23 mouse cellular contexts compared by ENCODE assay signal in the genomic region with DNA sequence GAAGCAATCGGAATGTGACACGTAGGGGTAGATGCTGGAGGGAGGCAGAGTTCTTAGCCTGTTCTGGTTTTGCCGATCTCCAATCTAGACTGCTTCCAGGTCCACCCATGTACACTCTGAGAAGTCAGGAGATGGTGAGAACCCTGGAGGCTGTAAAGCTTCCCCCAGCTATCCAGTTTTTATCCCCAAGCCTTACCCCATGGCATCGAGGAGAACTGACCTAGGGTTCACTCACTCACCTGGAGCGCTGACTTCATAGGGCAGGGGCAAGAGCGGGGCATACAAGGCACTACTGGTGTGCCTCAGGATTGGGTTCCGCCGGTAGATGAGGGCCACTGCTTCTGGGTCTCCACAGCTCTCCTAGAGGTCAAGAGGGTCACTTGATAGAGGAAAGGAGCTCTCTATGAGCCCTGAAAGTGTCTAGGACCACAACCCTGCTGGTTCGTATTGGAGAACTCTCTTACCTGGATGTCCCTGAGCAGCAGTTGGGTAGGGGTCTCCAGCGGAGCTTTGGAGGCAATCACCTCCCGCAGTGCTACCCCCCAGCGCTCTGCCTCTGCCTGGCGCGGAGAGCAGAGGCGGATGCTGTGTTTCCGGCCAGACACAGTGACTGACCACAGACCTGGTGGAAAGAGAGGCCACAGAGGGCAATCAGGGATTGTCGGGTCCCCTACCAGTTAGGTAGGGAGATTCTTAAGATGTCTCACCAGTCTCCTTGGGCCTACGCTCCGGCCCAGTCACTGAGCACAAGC. TPM values are rescaled to one million over a fixed set of nuclear protein-coding genes. Genes with fewer than 3 reads are reported as not detected.
DNase-seq lines count a peak whose midpoint lies in the region; ATAC-seq and TF ChIP-seq lines count a peak whose summit lies in the region.
"Had no signal": no experiment of that assay in that cellular context is flagged by ENCODE, and none has a peak within 500 bp of the region (broad histone marks: within the 10 kb centered on the region; RNA-seq: fewer than 3 reads in every experiment).

No protein-coding gene starts in this region.

- H3K9me3 ChIP-seq in kidney, postnatal 0 days (replicated peaks; ENCODE audit: low read length): no peaks in the 10 kb centered on the region
- H3K9me3 ChIP-seq in embryonic facial prominence, embryonic 13.5 days: no peaks in the 10 kb centered on the region
- no peaks in the 10 kb centered on the region for H3K9me3 ChIP-seq in stomach, postnatal 0 days (ENCODE audit: control insufficient read depth, low read length)
- H3K9me3 ChIP-seq: embryonic facial prominence, embryonic 15.5 days; hindbrain, embryonic 10.5 days; limb, embryonic 12.5 days; midbrain, embryonic 13.5 days had no signal

- H3K4me3 ChIP-seq in kidney, postnatal 0 days (replicated peaks; ENCODE audit: low read depth, low read length): no peak overlapping the region
- H3K4me3 ChIP-seq in embryonic facial prominence, embryonic 13.5 days: 0 out of 2 replicates have a peak overlapping the region, but pooled peaks have one; percentile 9
- no peak overlapping the region for H3K4me3 ChIP-seq in stomach, postnatal 0 days (ENCODE audit: low read depth, low read length)
- H3K4me3 ChIP-seq: hindbrain, embryonic 10.5 days; limb, embryonic 12.5 days; midbrain, embryonic 13.5 days had no signal

- no peak for TF ChIP-seq CTCF in kidney, postnatal 0 days (IDR thresholded peaks at IDR 0.05; ENCODE audit: low read depth)
- no peak for TF ChIP-seq CTCF in stomach, postnatal 0 days (IDR thresholded peaks at IDR 0.05; ENCODE audit: low read depth)

- H3K27ac ChIP-seq in kidney, postnatal 0 days: no peak overlapping the region
- no peak overlapping the region for H3K27ac ChIP-seq in embryonic facial prominence, embryonic 13.5 days
- 0 out of 2 replicates have a peak overlapping the region, but pooled peaks have one; percentile 8 for H3K27ac ChIP-seq in stomach, postnatal 0 days (replicated peaks)
- H3K27ac ChIP-seq: embryonic facial prominence, embryonic 15.5 days; hindbrain, embryonic 10.5 days; hindbrain, postnatal 0 days; limb, embryonic 12.5 days; midbrain, embryonic 13.5 days had no signal

- no peaks in the 10 kb centered on the region for H3K27me3 ChIP-seq in kidney, postnatal 0 days (ENCODE audit: insufficient read depth, low read length)
- H3K27me3 ChIP-seq in embryonic facial prominence, embryonic 13.5 days: peaks cover 83% of the 10 kb centered on the region
- no peaks in the 10 kb centered on the region for H3K27me3 ChIP-seq in stomach, postnatal 0 days (ENCODE audit: control insufficient read depth, insufficient read depth, low read length)

- 0 out of 2 replicates have a peak overlapping the region, but pooled peaks have one; percentile 13 for H3K9ac ChIP-seq in kidney, postnatal 0 days (ENCODE audit: low read depth, low read length)
- no peak overlapping the region for H3K9ac ChIP-seq in embryonic facial prominence, embryonic 13.5 days
- H3K9ac ChIP-seq in stomach, postnatal 0 days (ENCODE audit: low read length): peak overlapping the region; percentile 8; the same call in 1 of the 2 replicates
- H3K9ac ChIP-seq: embryonic facial prominence, embryonic 15.5 days; limb, embryonic 12.5 days; liver, postnatal 0 days; midbrain, embryonic 13.5 days had no signal

- intact Hi-C loops in heart, postnatal 10 days (cut with DNase I): no loop called here

- no peak for ATAC-seq in kidney, postnatal 0 days (replicated peaks; ENCODE audit: low FRiP score, low read depth)
- no peak for ATAC-seq in embryonic facial prominence, embryonic 13.5 days (ENCODE audit: insufficient number of reproducible peaks, insufficient read depth, low FRiP score, low TSS enrichment, low read depth)
- ATAC-seq in stomach, postnatal 0 days (ENCODE audit: low FRiP score, low TSS enrichment): no peak
- ATAC-seq: activated CD4-positive, CD25-positive, alpha-beta regulatory T cell, adult 4 months; forebrain, embryonic 14.5 days; hindbrain, postnatal 0 days; intestine, postnatal 0 days; liver, postnatal 0 days; lung, postnatal 0 days; midbrain, embryonic 13.5 days had no signal

- H3K4me1 ChIP-seq in kidney, postnatal 0 days (replicated peaks; ENCODE audit: insufficient read depth, low read length): peaks cover 38% of the 10 kb centered on the region
- H3K4me1 ChIP-seq in embryonic facial prominence, embryonic 13.5 days: peaks cover 60% of the 10 kb centered on the region
- peaks cover 3% of the 10 kb centered on the region for H3K4me1 ChIP-seq in stomach, postnatal 0 days (replicated peaks; ENCODE audit: control insufficient read depth, insufficient read depth)

- DNase-seq in heart, adult 11 months: peak; percentile 91
- DNase-seq in heart, postnatal 10 days: no peak
- DNase-seq in kidney, postnatal 0 days (ENCODE audit: low spot score): no peak
- DNase-seq in kidney, postnatal 14 days: no peak
- no peak for DNase-seq in stomach, postnatal 0 days (ENCODE audit: low spot score)
- no peak for DNase-seq in frontal cortex, postnatal 36 days (ENCODE audit: low spot score in 2 of 2)
- DNase-seq: adrenal gland, adult 8-10 months; gastrocnemius, postnatal 14 days; liver, postnatal 0 days; right cerebral cortex, postnatal 4 days; thymus, postnatal 25 days had no signal

- TF ChIP-seq EP300 in stomach, postnatal 0 days (optimal IDR thresholded peaks at IDR 0.05): no peak

- H3K4me2 ChIP-seq in kidney, postnatal 0 days (ENCODE audit: low read length): peak overlapping the region; percentile 75; the same call in 1 of the 2 replicates
- H3K4me2 ChIP-seq in embryonic facial prominence, embryonic 13.5 days: no peak overlapping the region
- peak overlapping the region; percentile 80; the same call in 1 of the 2 replicates for H3K4me2 ChIP-seq in stomach, postnatal 0 days (replicated peaks; ENCODE audit: low read depth)
- H3K4me2 ChIP-seq: limb, embryonic 12.5 days; liver, embryonic 11.5 days; midbrain, embryonic 13.5 days had no signal

- 72% methylated on average over 19 of the region's 19 CpGs for WGBS in kidney, postnatal 0 days
- WGBS in embryonic facial prominence, embryonic 13.5 days: 50% methylated on average over 19 of the region's 19 CpGs
- WGBS in stomach, postnatal 0 days: 79% methylated on average over 19 of the region's 19 CpGs

- H3K36me3 ChIP-seq in kidney, postnatal 0 days (ENCODE audit: insufficient read depth, low read length): peaks cover 33% of the 10 kb centered on the region
- peaks cover 39% of the 10 kb centered on the region for H3K36me3 ChIP-seq in embryonic facial prominence, embryonic 13.5 days
- H3K36me3 ChIP-seq in stomach, postnatal 0 days (ENCODE audit: control insufficient read depth, insufficient read depth, low read length): peaks cover 38% of the 10 kb centered on the region

RNA-seq across cellular contexts. Expression of gene Cntnap1, which starts 2.9 kb away (rescaled TPM):
- 1 to 10 TPM; 1.8 to 2.1 TPM for total RNA-seq in heart, postnatal 10 days (2021)
- 0.75 and 0.78 TPM in 2 replicates for polyA plus RNA-seq in kidney, postnatal 0 days (2015; fragmentation: Nextera tagmentation; extraction: Ambion mirVana)
- polyA plus RNA-seq in embryonic facial prominence, embryonic 13.5 days (2015; fragmentation: Nextera tagmentation; extraction: Ambion mirVana): 0.50 and 1.2 TPM in 2 replicates
- polyA plus RNA-seq in stomach, postnatal 0 days (2015; fragmentation: Nextera tagmentation; extraction: Ambion mirVana): 0.52 and 0.94 TPM in 2 replicates

RNA-seq across cellular contexts. Expression of gene Plekhh3, which starts 3.8 kb away (rescaled TPM):
- 10 to 100 TPM; 23.6 to 28.3 TPM for total RNA-seq in heart, postnatal 10 days (2021)
- polyA plus RNA-seq in kidney, postnatal 0 days (2015; fragmentation: Nextera tagmentation; extraction: Ambion mirVana): 14.1 and 16.6 TPM in 2 replicates
- 9.7 and 10.2 TPM in 2 replicates for polyA plus RNA-seq in embryonic facial prominence, embryonic 13.5 days (2015; fragmentation: Nextera tagmentation; extraction: Ambion mirVana)
- polyA plus RNA-seq in stomach, postnatal 0 days (2015; fragmentation: Nextera tagmentation; extraction: Ambion mirVana): 23.8 and 25.6 TPM in 2 replicates
- polyA plus RNA-seq: activated CD4-positive, CD25-positive, alpha-beta regulatory T cell, adult 4 months had no signal

RNA-seq across cellular contexts. Expression of gene Ccr10, which starts 7.9 kb away (rescaled TPM):
- total RNA-seq in heart, postnatal 10 days (2021): under 1 TPM; 0.14 to 0.20 TPM
- 0.36 and 0.45 TPM in 2 replicates for polyA plus RNA-seq in kidney, postnatal 0 days (2015; fragmentation: Nextera tagmentation; extraction: Ambion mirVana)
- polyA plus RNA-seq in embryonic facial prominence, embryonic 13.5 days (2015; fragmentation: Nextera tagmentation; extraction: Ambion mirVana): 0.15 and 0.27 TPM in 2 replicates
- polyA plus RNA-seq in stomach, postnatal 0 days (2015; fragmentation: Nextera tagmentation; extraction: Ambion mirVana): 0.16 and 0.24 TPM in 2 replicates
- total RNA-seq: megakaryocyte progenitor cell, adult 5-6 weeks had no signal
- polyA plus RNA-seq: limb, embryonic 12.5 days had no signal

RNA-seq across cellular contexts. Expression of gene Tubg2, which starts 11.7 kb away (rescaled TPM):
- total RNA-seq in heart, postnatal 10 days (2021): 1 to 10 TPM; 3.4 to 3.5 TPM
- polyA plus RNA-seq in kidney, postnatal 0 days (2015; fragmentation: Nextera tagmentation; extraction: Ambion mirVana): 4.3 and 4.9 TPM in 2 replicates
- 12.6 and 12.9 TPM in 2 replicates for polyA plus RNA-seq in embryonic facial prominence, embryonic 13.5 days (2015; fragmentation: Nextera tagmentation; extraction: Ambion mirVana)
- polyA plus RNA-seq in stomach, postnatal 0 days (2015; fragmentation: Nextera tagmentation; extraction: Ambion mirVana): 3.0 and 3.1 TPM in 2 replicates
- total RNA-seq: megakaryocyte progenitor cell, adult 5-6 weeks had no signal

RNA-seq across cellular contexts. Expression of gene Tubg1, which starts 47.6 kb away (rescaled TPM):
- total RNA-seq in heart, postnatal 10 days (2021): 10 to 100 TPM; 27.0 to 31.1 TPM
- 48.4 and 56.7 TPM in 2 replicates for polyA plus RNA-seq in kidney, postnatal 0 days (2015; fragmentation: Nextera tagmentation; extraction: Ambion mirVana)
- polyA plus RNA-seq in embryonic facial prominence, embryonic 13.5 days (2015; fragmentation: Nextera tagmentation; extraction: Ambion mirVana): 69.7 and 77.2 TPM in 2 replicates
- 29.7 and 29.8 TPM in 2 replicates for polyA plus RNA-seq in stomach, postnatal 0 days (2015; fragmentation: Nextera tagmentation; extraction: Ambion mirVana)
